Mouse (Mus musculus) erythroblast, adult 5-6 weeks (primary cell): Measurements from ENCODE around the gene Prss50. TPM values are rescaled to one million over a fixed set of nuclear protein-coding genes. Genes with fewer than 3 reads are reported as not detected.

Source experiments
- ATAC-seq: replicated peaks from 2 replicates; pipeline ENCODE4 v1.8.0; 2016; ENCODE audit warnings: moderate number of reproducible peaks, mild to moderate bottlenecking, moderate TSS enrichment, inconsistent platforms; ENCODE audit not compliant: poor library complexity, low FRiP score, severe bottlenecking
- total RNA-seq, 2 experiments: library from RNA; stranded (forward) in 1 of 2; stranded (reverse) in 1 of 2; fragments of 150-400 nt in 1 of 2; fragments of 200-764, 138-1000 nt in 1 of 2; gene quantifications; 2 replicates each; pipeline versions ENCODE4 v1.2.3 to v1.2.4; 2015 to 2017; ENCODE audit warnings: low replicate concordance in 2 of 2

The Prss50 gene
- total RNA-seq, 2 experiments from 2014 or later = not detected

GRCm38 (mm10) chr9:110899451-110900008, 41.8 kb downstream of the Prss50 start:
- no peak for ATAC-seq

GRCm38 (mm10) chr9:110901204-110901603, 43.4 kb downstream of the Prss50 start:
- ATAC-seq = no peak

GRCm38 (mm10) chr9:110902271-110902670, 44.5 kb downstream of the Prss50 start:
- ATAC-seq = no peak

- no peak for ATAC-seq
Measured at GRCm38 (mm10) chr9:110907201-110907837, 49.6 kb downstream of the Prss50 start.

- ATAC-seq = no peak
Measured at GRCm38 (mm10) chr9:110907838-110908630, 50.3 kb downstream of the Prss50 start.

- ATAC-seq = no peak
Measured at GRCm38 (mm10) chr9:110908631-110909016, 50.9 kb downstream of the Prss50 start.

GRCm38 (mm10) chr9:110909371-110909967, 51.7 kb downstream of the Prss50 start:
- ATAC-seq = no peak

Other genes starting within 250 kb of the Prss50 start
- gene Nradd, start 233.5 kb upstream of the Prss50 start, total RNA-seq (2015; ENCODE audit: low replicate concordance) = 2.3 and 2.9 TPM in 2 replicates
- 1.1 TPM in 1 of 2 replicates, not detected in the other for gene Nradd, start 233.5 kb upstream of the Prss50 start, total RNA-seq (2017; ENCODE audit: low replicate concordance)
- gene Nbeal2, start 203.8 kb upstream of the Prss50 start, total RNA-seq (2015; ENCODE audit: low replicate concordance) = 6.9 and 15.6 TPM in 2 replicates
- gene Nbeal2, start 203.8 kb upstream of the Prss50 start, total RNA-seq (2017; ENCODE audit: low replicate concordance) = 12.0 and 12.4 TPM in 2 replicates
- 14.0 and 58.5 TPM in 2 replicates for gene Ccdc12, start 201.5 kb upstream of the Prss50 start, total RNA-seq (2015; ENCODE audit: low replicate concordance)
- gene Ccdc12, start 201.5 kb upstream of the Prss50 start, total RNA-seq (2017; ENCODE audit: low replicate concordance) = 20.8 and 29.3 TPM in 2 replicates
- gene Myl3, start 116.1 kb upstream of the Prss50 start, total RNA-seq (2015; ENCODE audit: low replicate concordance) = not detected in 2 replicates
- not detected in 2 replicates for gene Myl3, start 116.1 kb upstream of the Prss50 start, total RNA-seq (2017; ENCODE audit: low replicate concordance)
- gene Pth1r, start 110.8 kb upstream of the Prss50 start, total RNA-seq (2015; ENCODE audit: low replicate concordance) = not detected in 2 replicates
- not detected in 2 replicates for gene Pth1r, start 110.8 kb upstream of the Prss50 start, total RNA-seq (2017; ENCODE audit: low replicate concordance)
- gene Prss42, start 59.8 kb upstream of the Prss50 start, total RNA-seq (2015; ENCODE audit: low replicate concordance) = not detected in 2 replicates
- not detected in 2 replicates for gene Prss42, start 59.8 kb upstream of the Prss50 start, total RNA-seq (2017; ENCODE audit: low replicate concordance)
- gene Prss44, start 44.0 kb upstream of the Prss50 start, total RNA-seq (2015; ENCODE audit: low replicate concordance) = not detected in 2 replicates
- not detected in 2 replicates for gene Prss44, start 44.0 kb upstream of the Prss50 start, total RNA-seq (2017; ENCODE audit: low replicate concordance)
- gene Prss43, start 31.3 kb upstream of the Prss50 start, total RNA-seq (2015; ENCODE audit: low replicate concordance) = not detected in 2 replicates
- gene Prss43, start 31.3 kb upstream of the Prss50 start, total RNA-seq (2017; ENCODE audit: low replicate concordance) = not detected in 2 replicates
- not detected in 2 replicates for gene Prss45, start 23.4 kb upstream of the Prss50 start, total RNA-seq (2015; ENCODE audit: low replicate concordance)
- gene Prss45, start 23.4 kb upstream of the Prss50 start, total RNA-seq (2017; ENCODE audit: low replicate concordance) = not detected in 2 replicates
- not detected in 2 replicates for gene Prss46, start 13.5 kb upstream of the Prss50 start, total RNA-seq (2015; ENCODE audit: low replicate concordance)
- gene Prss46, start 13.5 kb upstream of the Prss50 start, total RNA-seq (2017; ENCODE audit: low replicate concordance) = not detected in 2 replicates
- gene Als2cl, start 21.9 kb downstream of the Prss50 start, total RNA-seq (2015; ENCODE audit: low replicate concordance) = 0.63 TPM in 1 of 2 replicates, not detected in the other
- gene Als2cl, start 21.9 kb downstream of the Prss50 start, total RNA-seq (2017; ENCODE audit: low replicate concordance) = not detected in 2 replicates
- not detected in 2 replicates for gene Tmie, start 22.1 kb downstream of the Prss50 start, total RNA-seq (2015; ENCODE audit: low replicate concordance)
- not detected in 2 replicates for gene Tmie, start 22.1 kb downstream of the Prss50 start, total RNA-seq (2017; ENCODE audit: low replicate concordance)
- gene Fam240a, start 58.9 kb downstream of the Prss50 start, total RNA-seq (2015; ENCODE audit: low replicate concordance) = not detected in 2 replicates
- not detected in 2 replicates for gene Fam240a, start 58.9 kb downstream of the Prss50 start, total RNA-seq (2017; ENCODE audit: low replicate concordance)
- gene Tdgf1, start 88.2 kb downstream of the Prss50 start, total RNA-seq (2015; ENCODE audit: low replicate concordance) = not detected in 2 replicates
- not detected in 2 replicates for gene Tdgf1, start 88.2 kb downstream of the Prss50 start, total RNA-seq (2017; ENCODE audit: low replicate concordance)
- gene Lrrc2, start 93.6 kb downstream of the Prss50 start, total RNA-seq (2015; ENCODE audit: low replicate concordance) = not detected in 2 replicates
- 0.42 TPM in 1 of 2 replicates, not detected in the other for gene Lrrc2, start 93.6 kb downstream of the Prss50 start, total RNA-seq (2017; ENCODE audit: low replicate concordance)
- gene Rtp3, start 132.6 kb downstream of the Prss50 start, total RNA-seq (2015; ENCODE audit: low replicate concordance) = not detected in 2 replicates
- not detected in 2 replicates for gene Rtp3, start 132.6 kb downstream of the Prss50 start, total RNA-seq (2017; ENCODE audit: low replicate concordance)
- 948 and 1,023 TPM in 2 replicates for gene Ltf, start 161.3 kb downstream of the Prss50 start, total RNA-seq (2015; ENCODE audit: low replicate concordance)
- 738 and 893 TPM in 2 replicates for gene Ltf, start 161.3 kb downstream of the Prss50 start, total RNA-seq (2017; ENCODE audit: low replicate concordance)
- 32.7 and 39.5 TPM in 2 replicates for gene Ccrl2, start 199.6 kb downstream of the Prss50 start, total RNA-seq (2015; ENCODE audit: low replicate concordance)
- 43.8 and 65.4 TPM in 2 replicates for gene Ccrl2, start 199.6 kb downstream of the Prss50 start, total RNA-seq (2017; ENCODE audit: low replicate concordance)